Comparison of ENCODE assay signal across 8 mouse cellular contexts in genomic region chr8:117410391-117410790, GRCm38 (mm10).
DNase-seq lines count a peak whose midpoint lies in the region; ATAC-seq and TF ChIP-seq lines count a peak whose summit lies in the region.
"Had no signal": no experiment of that assay in that cellular context is flagged by ENCODE, and none has a peak within 500 bp of the region (broad histone marks: within the 10 kb centered on the region; RNA-seq: fewer than 3 reads in every experiment).

No protein-coding gene starts in this region.

- intact Hi-C loops in heart, postnatal 25 days (cut with DNase I): no loop called here

- DNase-seq in ES-E14 (ENCODE audit: low read depth, low spot score): no peak
- DNase-seq in heart, postnatal 25 days (ENCODE audit: low spot score): peak; percentile 66
- DNase-seq in cerebellum, adult 18-20 months: no peak

- H3K4me3 ChIP-seq in ES-E14 (ENCODE audit: insufficient read depth in 1 of 2, low read depth in 1 of 2, low read length in 2 of 2, poor library complexity in 1 of 2, severe bottlenecking in 1 of 2): peak overlapping the region in 1 of 2 experiments; percentile 7; a peak in 1 of 4 replicates
- no peak overlapping the region for H3K4me3 ChIP-seq in embryonic facial prominence, embryonic 13.5 days
- H3K4me3 ChIP-seq in limb, embryonic 15.5 days: no peak overlapping the region
- H3K4me3 ChIP-seq: midbrain, embryonic 12.5 days had no signal

- H3K4me1 ChIP-seq in ES-E14 (ENCODE audit: control insufficient read depth in 2 of 2, insufficient read depth in 2 of 2, low read length in 2 of 2, poor library complexity in 1 of 2): peaks cover 10 to 14% of the 10 kb centered on the region in 2 experiments
- peaks cover 47% of the 10 kb centered on the region for H3K4me1 ChIP-seq in embryonic facial prominence, embryonic 13.5 days
- H3K4me1 ChIP-seq in limb, embryonic 15.5 days: peaks cover 30% of the 10 kb centered on the region

- H3K4me2 ChIP-seq in embryonic facial prominence, embryonic 13.5 days: no peak overlapping the region
- no peak overlapping the region for H3K4me2 ChIP-seq in limb, embryonic 15.5 days
- H3K4me2 ChIP-seq: midbrain, embryonic 12.5 days had no signal

- ATAC-seq in embryonic facial prominence, embryonic 13.5 days (ENCODE audit: insufficient number of reproducible peaks, insufficient read depth, low FRiP score, low TSS enrichment, low read depth): no peak
- ATAC-seq in limb, embryonic 15.5 days (ENCODE audit: insufficient number of reproducible peaks, low FRiP score, low TSS enrichment, low read depth): no peak
- ATAC-seq in cerebellum, adult (ENCODE audit: insufficient number of reproducible peaks, low FRiP score, low TSS enrichment): no peak
- ATAC-seq in erythroid progenitor cell, adult 5-6 weeks (replicated peaks; ENCODE audit: low FRiP score, poor library complexity, severe bottlenecking): no peak

- WGBS in embryonic facial prominence, embryonic 13.5 days: 69% methylated on average over 10 of the region's 10 CpGs
- 61% methylated on average over 10 of the region's 10 CpGs for WGBS in limb, embryonic 15.5 days

- H3K9me3 ChIP-seq in ES-E14 (ENCODE audit: control insufficient read depth, insufficient read depth, low read depth, low read length): no peaks in the 10 kb centered on the region
- H3K9me3 ChIP-seq in embryonic facial prominence, embryonic 13.5 days: no peaks in the 10 kb centered on the region
- no peaks in the 10 kb centered on the region for H3K9me3 ChIP-seq in limb, embryonic 15.5 days
- H3K9me3 ChIP-seq: midbrain, embryonic 12.5 days had no signal

- in situ Hi-C loops in ES-E14 (cut with MboI; ENCODE audit: low sequenced_read_pairs in 2 of 2, unreplicated experiment in 2 of 2): no loop called here

- no peaks in the 10 kb centered on the region for H3K27me3 ChIP-seq in embryonic facial prominence, embryonic 13.5 days
- no peaks in the 10 kb centered on the region for H3K27me3 ChIP-seq in limb, embryonic 15.5 days
- H3K27me3 ChIP-seq: midbrain, embryonic 12.5 days had no signal

- peak overlapping the region; percentile 26; the same call in 1 of the 2 replicates for H3K9ac ChIP-seq in ES-E14 (ENCODE audit: insufficient read depth, low read depth, low read length, poor library complexity, severe bottlenecking)
- no peak overlapping the region for H3K9ac ChIP-seq in embryonic facial prominence, embryonic 13.5 days
- H3K9ac ChIP-seq in limb, embryonic 15.5 days: no peak overlapping the region
- H3K9ac ChIP-seq: midbrain, embryonic 12.5 days had no signal

- no peak overlapping the region for H3K27ac ChIP-seq in ES-E14 (ENCODE audit: insufficient read depth, low read depth, low read length, poor library complexity, severe bottlenecking)
- H3K27ac ChIP-seq in embryonic facial prominence, embryonic 13.5 days: peak overlapping the region; percentile 33
- H3K27ac ChIP-seq in limb, embryonic 15.5 days: peak overlapping the region; percentile 68
- H3K27ac ChIP-seq: midbrain, embryonic 12.5 days had no signal

- peaks cover 6% of the 10 kb centered on the region; the same call in 1 of the 2 replicates for H3K36me3 ChIP-seq in ES-E14 (ENCODE audit: control insufficient read depth, insufficient read depth, low read length, poor library complexity, severe bottlenecking)
- peaks cover 3% of the 10 kb centered on the region; the same call in 1 of the 2 replicates for H3K36me3 ChIP-seq in embryonic facial prominence, embryonic 13.5 days
- H3K36me3 ChIP-seq in limb, embryonic 15.5 days: no peaks in the 10 kb centered on the region
- H3K36me3 ChIP-seq: midbrain, embryonic 12.5 days had no signal

TF ChIP-seq in ES-E14, 5 proteins besides CTCF, POLR2A, EP300 and RAD21:
- TF ChIP-seq CHD2 (IDR thresholded peaks at IDR 0.05; ENCODE audit: low read depth, low read length) (no peak), ZNF384 (IDR thresholded peaks at IDR 0.05; ENCODE audit: low read depth, low read length) (no peak), ZC3H11A (IDR thresholded peaks at IDR 0.05; ENCODE audit: borderline replicate concordance, low read depth, low read length) (no peak), HCFC1 (IDR thresholded peaks at IDR 0.05; ENCODE audit: borderline replicate concordance, insufficient read depth, low read length) (no peak), MAFK (IDR thresholded peaks at IDR 0.05; ENCODE audit: insufficient read depth, low read depth, low read length) (no peak)
